Comparison of ENCODE assay signal across 8 mouse cellular contexts in the genomic region with DNA sequence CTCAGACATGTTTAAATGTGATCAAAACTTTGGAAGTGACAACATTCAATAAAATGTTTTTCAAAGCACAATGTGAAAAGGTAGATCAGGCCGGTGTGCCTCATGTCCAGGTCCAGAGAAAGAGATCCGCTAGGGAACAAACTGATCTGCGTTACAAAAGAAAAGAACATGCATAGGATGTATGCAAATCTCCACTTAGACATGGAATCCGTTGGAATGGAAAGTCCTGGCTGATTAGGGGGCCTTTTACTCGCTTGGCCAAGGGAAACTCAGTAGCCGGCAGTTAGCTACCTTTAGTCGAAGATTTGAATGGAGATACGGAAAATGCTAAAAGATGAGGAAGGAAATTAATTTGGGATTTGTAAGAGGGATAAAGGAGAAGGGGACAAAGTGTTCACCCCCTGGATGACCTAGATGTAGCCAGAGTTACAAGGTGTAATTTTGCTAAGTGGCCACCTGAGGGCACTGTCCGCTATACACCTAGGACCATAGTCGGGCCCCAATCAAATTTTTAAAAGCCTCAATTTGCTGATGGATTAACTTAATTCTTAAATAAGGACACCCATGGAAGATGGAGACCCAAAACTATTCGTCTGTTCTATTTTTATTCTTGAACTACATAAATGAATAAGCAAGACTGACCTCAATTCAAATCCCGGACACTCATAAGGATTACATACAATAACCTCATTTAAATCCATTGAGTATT.
DNase-seq lines count a peak whose midpoint lies in the region; ATAC-seq and TF ChIP-seq lines count a peak whose summit lies in the region.
"Had no signal": no experiment of that assay in that cellular context is flagged by ENCODE, and none has a peak within 500 bp of the region (broad histone marks: within the 10 kb centered on the region; RNA-seq: fewer than 3 reads in every experiment).

No protein-coding gene starts in this region.

- TF ChIP-seq POLR2A in cerebellum, adult 2 months (IDR thresholded peaks at IDR 0.05; ENCODE audit: borderline replicate concordance, insufficient read depth, low read length) = no peak
- TF ChIP-seq POLR2A in small intestine, adult 2 months (IDR thresholded peaks at IDR 0.05; ENCODE audit: low read depth, low read length) = no peak

- no peaks in the 10 kb centered on the region for H3K4me1 ChIP-seq in liver, embryonic 14.5 days (replicated peaks; ENCODE audit: control insufficient read depth in 2 of 2, insufficient read depth in 2 of 2, low read length in 1 of 2)
- no peaks in the 10 kb centered on the region for H3K4me1 ChIP-seq in liver, embryonic 12.5 days
- peaks cover 2% of the 10 kb centered on the region; the same call in 1 of the 2 replicates for H3K4me1 ChIP-seq in cerebellum, adult 2 months (ENCODE audit: control insufficient read depth, insufficient read depth, low read length)
- H3K4me1 ChIP-seq in hindbrain, embryonic 15.5 days (replicated peaks) = peaks cover 7% of the 10 kb centered on the region
- H3K4me1 ChIP-seq in small intestine, adult 2 months (ENCODE audit: control insufficient read depth, insufficient read depth, insufficient read length, low read length) = no peaks in the 10 kb centered on the region
- H3K4me1 ChIP-seq: heart, embryonic 13.5 days had no signal

- H3K36me3 ChIP-seq in liver, embryonic 14.5 days (replicated peaks; ENCODE audit: control insufficient read depth, insufficient read depth, low read depth) = no peaks in the 10 kb centered on the region
- H3K36me3 ChIP-seq in liver, embryonic 12.5 days = no peaks in the 10 kb centered on the region
- H3K36me3 ChIP-seq in hindbrain, embryonic 15.5 days = peaks cover 9% of the 10 kb centered on the region
- no peaks in the 10 kb centered on the region for H3K36me3 ChIP-seq in small intestine, adult 2 months (ENCODE audit: control insufficient read depth, insufficient read depth, low read length)
- H3K36me3 ChIP-seq: heart, embryonic 13.5 days had no signal

- no peak for TF ChIP-seq EP300 in liver, embryonic 14.5 days (IDR thresholded peaks at IDR 0.05; ENCODE audit: low read depth)

- H3K27me3 ChIP-seq in liver, embryonic 14.5 days (ENCODE audit: control insufficient read depth, insufficient read depth, low read length) = no peaks in the 10 kb centered on the region
- no peaks in the 10 kb centered on the region for H3K27me3 ChIP-seq in liver, embryonic 12.5 days (replicated peaks)
- H3K27me3 ChIP-seq in cerebellum, adult 2 months (ENCODE audit: control insufficient read depth, insufficient read depth, low read length) = no peaks in the 10 kb centered on the region
- H3K27me3 ChIP-seq in hindbrain, embryonic 15.5 days = no peaks in the 10 kb centered on the region
- H3K27me3 ChIP-seq in small intestine, adult 2 months (ENCODE audit: control insufficient read depth, insufficient read depth, low read length) = no peaks in the 10 kb centered on the region
- H3K27me3 ChIP-seq: heart, embryonic 13.5 days had no signal

- ATAC-seq in liver, embryonic 14.5 days (ENCODE audit: insufficient read depth) = no peak
- no peak for ATAC-seq in liver, embryonic 12.5 days
- ATAC-seq in hindbrain, embryonic 15.5 days (ENCODE audit: low FRiP score, low read depth) = no peak; the same call in 1 of the 2 replicates

- H3K27ac ChIP-seq in liver, embryonic 14.5 days = no peak overlapping the region
- no peak overlapping the region for H3K27ac ChIP-seq in liver, embryonic 12.5 days
- H3K27ac ChIP-seq in cerebellum, adult 2 months (ENCODE audit: insufficient read depth, low read length) = no peak overlapping the region
- H3K27ac ChIP-seq in hindbrain, embryonic 15.5 days (replicated peaks) = peak overlapping the region; percentile 56
- H3K27ac ChIP-seq in small intestine, adult 2 months (ENCODE audit: insufficient read depth, low read depth, low read length) = no peak overlapping the region
- H3K27ac ChIP-seq: heart, embryonic 13.5 days had no signal

- WGBS in liver, embryonic 14.5 days (ENCODE audit: insufficient replicate concordance) = 28% methylated on average over 12 of the region's 12 CpGs
- 32% methylated on average over 12 of the region's 12 CpGs for WGBS in liver, embryonic 12.5 days (ENCODE audit: insufficient replicate concordance)
- WGBS in cerebellum, adult 2 months = 73% methylated on average over 12 of the region's 12 CpGs
- WGBS in hindbrain, embryonic 15.5 days = 48% methylated on average over 12 of the region's 12 CpGs
- 47% methylated on average over 12 of the region's 12 CpGs for WGBS in small intestine, adult 2 months

- H3K9ac ChIP-seq in liver, embryonic 14.5 days (replicated peaks) = no peak overlapping the region
- no peak overlapping the region for H3K9ac ChIP-seq in liver, embryonic 12.5 days
- no peak overlapping the region for H3K9ac ChIP-seq in hindbrain, embryonic 15.5 days
- H3K9ac ChIP-seq: heart, embryonic 13.5 days had no signal

- no peak overlapping the region for H3K4me3 ChIP-seq in liver, embryonic 14.5 days (ENCODE audit: insufficient read depth in 1 of 2, low read depth in 2 of 2, low read length in 2 of 2)
- H3K4me3 ChIP-seq in liver, embryonic 12.5 days = no peak overlapping the region
- no peak overlapping the region for H3K4me3 ChIP-seq in cerebellum, adult 2 months (replicated peaks; ENCODE audit: insufficient read depth, low read depth, low read length)
- no peak overlapping the region for H3K4me3 ChIP-seq in hindbrain, embryonic 15.5 days
- no peak overlapping the region for H3K4me3 ChIP-seq in small intestine, adult 2 months (ENCODE audit: low read depth, low read length)

- H3K4me2 ChIP-seq in liver, embryonic 14.5 days (ENCODE audit: low read depth) = no peak overlapping the region
- H3K4me2 ChIP-seq in liver, embryonic 12.5 days = no peak overlapping the region
- H3K4me2 ChIP-seq in hindbrain, embryonic 15.5 days = no peak overlapping the region

- TF ChIP-seq CTCF in liver, embryonic 14.5 days (IDR thresholded peaks at IDR 0.05; ENCODE audit: low read depth) = peak; percentile 45
- peak; percentile 65 for TF ChIP-seq CTCF in cerebellum, adult 2 months (IDR thresholded peaks at IDR 0.05; ENCODE audit: borderline replicate concordance, insufficient read depth, low read depth, low read length)
- TF ChIP-seq CTCF in small intestine, adult 2 months (IDR thresholded peaks at IDR 0.05; ENCODE audit: extremely low read depth, insufficient read length, insufficient replicate concordance, low read depth, low read length) = peak; percentile 32; the same call in 1 of the 2 replicates

- no peak for DNase-seq in liver, embryonic 14.5 days (ENCODE audit: low read depth in 3 of 3, low spot score in 3 of 3)
- DNase-seq in NIH3T3 (ENCODE audit: low read depth) = peak; percentile 46
- peak in 1 of 2 experiments; percentile 45 for DNase-seq in cerebellum, adult 2 months
- no peak for DNase-seq in right cerebral cortex, postnatal 10 days (ENCODE audit: low spot score in 2 of 2)

- H3K9me3 ChIP-seq in liver, embryonic 14.5 days (ENCODE audit: control insufficient read depth, low read length) = no peaks in the 10 kb centered on the region
- H3K9me3 ChIP-seq in liver, embryonic 12.5 days (replicated peaks) = no peaks in the 10 kb centered on the region
- no peaks in the 10 kb centered on the region for H3K9me3 ChIP-seq in hindbrain, embryonic 15.5 days
- H3K9me3 ChIP-seq: heart, embryonic 13.5 days had no signal
